Mouse (Mus musculus): ENCODE results near the gene Cd59b.

Gene Cd59b

DNA sequence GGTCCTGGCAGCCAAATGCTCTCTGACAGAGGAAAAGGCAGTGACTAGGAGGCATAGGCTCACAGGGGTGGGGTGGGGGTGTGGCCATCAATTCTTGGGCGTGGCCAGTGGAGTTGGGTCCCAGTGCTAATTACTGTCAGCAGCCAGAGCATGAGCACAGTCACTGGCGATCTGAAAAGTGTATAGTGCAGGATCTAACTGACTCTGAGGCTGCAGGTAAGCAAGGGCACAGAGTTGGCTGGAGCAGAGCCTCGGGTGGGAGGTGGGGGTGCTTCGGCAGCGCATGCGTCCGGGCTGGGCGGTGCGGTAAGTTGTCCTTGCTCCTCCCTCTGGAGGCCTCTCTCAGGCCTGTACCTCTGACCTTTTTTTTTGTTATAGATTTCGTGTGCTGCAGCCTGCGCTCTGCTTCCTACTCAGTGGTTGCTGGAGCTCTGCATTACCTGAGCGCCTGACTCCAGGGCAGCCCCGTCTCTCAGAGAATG, at the start of gene Cd59b:
TSS of gene Cd59b (plus strand) at position 146 of the 482 bp plus-strand sequence.
- peak; percentile 9 for DNase-seq (ENCODE audit: low spot score)

DNA sequence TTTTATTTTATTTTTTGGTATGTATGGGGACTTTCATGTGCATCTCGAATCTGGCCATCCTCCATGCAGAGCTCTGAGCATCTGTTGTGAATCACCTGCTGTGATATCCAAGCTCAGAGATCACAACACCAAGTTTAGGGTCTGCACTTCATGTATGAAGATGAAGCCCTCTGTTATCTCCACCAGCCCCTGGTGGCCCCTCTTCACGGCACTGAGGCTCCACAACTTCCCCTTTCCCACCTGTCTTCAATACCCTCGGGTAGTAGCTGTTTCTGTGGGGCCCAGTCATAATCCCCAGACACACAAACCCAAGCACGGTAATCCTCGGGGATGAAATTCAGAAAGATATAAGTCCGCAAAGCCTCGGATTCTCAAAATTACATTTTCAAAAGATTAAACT, 46.6 kb upstream of the Cd59b start:
- no peak for DNase-seq (ENCODE audit: low spot score)

DNA sequence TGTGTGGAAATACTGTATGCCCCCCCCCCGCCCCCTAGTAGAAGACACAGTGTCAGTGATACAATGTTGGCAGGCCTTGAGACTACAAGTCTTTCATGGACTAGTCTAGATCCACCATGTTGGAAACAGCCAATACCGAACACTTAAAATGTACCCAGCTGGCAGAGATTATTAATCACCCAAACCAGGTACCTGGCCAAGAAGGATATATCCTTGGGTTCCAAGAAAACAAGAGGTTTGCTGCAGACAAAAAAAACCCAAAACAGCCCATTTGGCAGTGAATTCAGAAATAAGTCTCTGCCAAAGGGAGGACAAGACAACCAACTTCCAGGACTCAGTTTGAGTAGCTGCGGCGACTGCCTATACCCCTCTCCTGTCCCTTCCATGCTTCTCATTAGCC, 45.0 kb upstream of the Cd59b start:
- DNase-seq (ENCODE audit: low spot score): no peak

DNA sequence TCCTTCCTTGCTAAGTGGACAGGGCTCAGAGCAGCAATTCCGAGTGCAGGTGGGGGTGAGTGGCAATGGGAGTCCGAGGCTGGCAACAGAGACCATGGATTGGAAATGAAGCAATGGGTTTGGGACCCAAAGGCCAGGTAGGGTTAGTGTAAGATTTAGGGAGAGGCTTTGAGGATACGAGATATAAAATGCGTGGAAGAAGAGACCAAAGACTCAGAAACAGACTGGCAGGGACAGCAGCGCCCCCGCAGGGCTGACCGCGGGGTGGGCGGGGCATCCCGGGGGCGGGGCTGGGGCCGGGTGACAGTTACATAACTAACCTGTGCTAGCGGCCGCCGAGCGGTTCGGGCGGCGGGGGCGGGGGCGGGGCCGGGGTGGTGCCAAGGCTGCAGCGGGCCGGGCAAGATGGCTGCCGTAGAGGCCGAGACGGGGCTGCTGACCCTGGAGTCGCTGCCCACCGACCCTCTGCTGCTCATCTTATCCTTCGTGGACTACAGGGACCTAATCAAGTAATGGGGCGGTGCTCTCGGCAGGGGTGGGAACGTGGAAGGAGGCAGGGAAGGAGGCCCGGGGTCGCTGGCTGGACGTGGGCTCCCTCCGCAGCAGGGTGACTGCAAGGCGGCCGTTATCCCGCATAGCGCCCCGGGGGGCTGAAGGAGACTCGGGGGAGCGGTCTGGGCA, 42.1 kb upstream of the Cd59b start, which contains the start of gene Fbxo3:
TSS of gene Fbxo3 (plus strand) at position 264 of the 681 bp plus-strand sequence.
- DNase-seq (ENCODE audit: low spot score): peak; percentile 67

DNA sequence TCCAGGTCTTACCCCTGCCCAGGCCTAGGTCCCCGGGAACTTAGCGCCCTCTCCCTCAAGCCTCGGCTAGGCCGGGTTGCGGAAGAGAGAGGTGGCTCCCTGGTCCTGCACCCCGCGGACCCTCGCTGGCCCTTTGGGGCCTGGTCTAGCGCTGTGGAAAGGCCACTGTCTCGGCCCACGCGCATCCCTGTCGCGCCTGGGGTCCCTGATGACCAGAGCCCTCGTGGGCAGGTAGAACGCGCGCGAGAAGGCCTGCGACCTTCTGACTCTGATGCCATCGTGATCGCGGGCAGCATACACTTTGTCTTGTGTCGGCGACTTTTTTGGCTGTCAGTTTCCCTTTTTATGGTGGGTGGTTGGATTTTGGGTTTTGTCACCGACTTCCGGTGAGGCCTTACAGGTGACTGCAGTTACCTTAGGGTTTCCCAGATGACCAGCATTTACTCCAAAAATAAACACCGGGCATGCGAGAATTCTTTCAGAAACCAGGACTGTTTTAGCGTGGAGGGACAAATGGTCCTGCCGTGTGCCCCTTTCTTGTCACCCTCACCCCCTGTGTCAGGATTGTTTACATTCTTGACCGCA, 41.4 kb upstream of the Cd59b start, which contains the start of gene 4931422A03Rik:
TSS of gene 4931422A03Rik (minus strand) at position 223 of the 585 bp plus-strand sequence.
- no peak for DNase-seq (ENCODE audit: low spot score)

DNA sequence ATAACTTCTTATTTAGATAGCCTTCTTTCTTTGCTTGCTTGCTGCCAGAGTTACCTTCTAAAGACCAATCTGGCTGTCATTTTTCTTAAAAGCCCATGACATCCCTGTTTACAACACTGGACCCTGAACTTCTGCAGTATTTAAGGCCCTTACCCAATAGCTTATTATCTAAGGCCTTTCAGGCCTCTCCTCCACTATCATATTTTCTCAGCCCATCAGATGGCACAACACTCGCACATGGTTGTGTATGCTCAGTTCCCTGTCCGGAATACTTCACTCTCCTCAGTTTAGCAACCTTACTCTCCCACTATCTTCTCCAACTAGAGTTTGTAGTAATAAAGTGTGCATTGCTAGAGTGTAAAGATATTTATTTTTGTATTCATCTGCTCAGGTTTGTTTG, 40.6 kb upstream of the Cd59b start:
- DNase-seq (ENCODE audit: low spot score): no peak

DNA sequence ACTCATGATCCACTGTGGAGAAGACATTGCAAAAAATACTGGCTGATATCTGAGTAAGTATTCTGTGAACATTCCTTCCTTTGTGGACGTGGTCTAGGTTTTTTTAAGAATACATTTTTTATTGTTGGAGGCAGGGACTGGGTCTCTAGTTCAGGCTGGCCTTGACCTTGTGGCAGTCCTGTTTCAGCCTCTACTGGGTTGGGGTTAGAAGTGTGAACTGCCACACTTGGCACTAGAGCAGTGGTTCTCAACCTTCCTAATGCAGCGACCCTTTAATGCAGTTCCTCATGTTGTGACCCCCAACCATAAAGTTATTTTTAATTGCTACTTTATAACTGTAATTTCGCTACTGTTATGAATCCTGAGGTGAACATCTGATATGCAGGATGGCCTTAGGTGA, 39.3 kb upstream of the Cd59b start:
- no peak for DNase-seq (ENCODE audit: low spot score)

DNA sequence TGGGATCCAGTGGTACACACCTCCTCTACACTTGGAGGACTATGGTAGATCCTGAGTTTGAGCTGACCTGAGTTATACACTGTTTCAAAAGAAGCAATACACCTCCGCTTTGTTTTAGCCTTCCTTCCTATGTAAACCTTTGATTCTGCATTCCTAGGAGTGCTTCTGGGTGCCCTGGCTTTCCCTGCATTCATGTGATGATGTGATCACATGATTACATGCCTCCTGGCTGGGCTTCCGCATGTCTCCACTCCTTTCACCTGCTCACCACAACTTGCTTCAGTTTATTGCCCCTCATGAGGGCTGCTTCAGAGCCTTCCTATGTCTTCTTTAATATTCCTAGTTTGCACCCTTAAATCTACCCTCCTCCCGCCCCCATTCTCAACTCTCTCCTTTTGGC, 37.6 kb upstream of the Cd59b start:
- no peak for DNase-seq (ENCODE audit: low spot score)

DNA sequence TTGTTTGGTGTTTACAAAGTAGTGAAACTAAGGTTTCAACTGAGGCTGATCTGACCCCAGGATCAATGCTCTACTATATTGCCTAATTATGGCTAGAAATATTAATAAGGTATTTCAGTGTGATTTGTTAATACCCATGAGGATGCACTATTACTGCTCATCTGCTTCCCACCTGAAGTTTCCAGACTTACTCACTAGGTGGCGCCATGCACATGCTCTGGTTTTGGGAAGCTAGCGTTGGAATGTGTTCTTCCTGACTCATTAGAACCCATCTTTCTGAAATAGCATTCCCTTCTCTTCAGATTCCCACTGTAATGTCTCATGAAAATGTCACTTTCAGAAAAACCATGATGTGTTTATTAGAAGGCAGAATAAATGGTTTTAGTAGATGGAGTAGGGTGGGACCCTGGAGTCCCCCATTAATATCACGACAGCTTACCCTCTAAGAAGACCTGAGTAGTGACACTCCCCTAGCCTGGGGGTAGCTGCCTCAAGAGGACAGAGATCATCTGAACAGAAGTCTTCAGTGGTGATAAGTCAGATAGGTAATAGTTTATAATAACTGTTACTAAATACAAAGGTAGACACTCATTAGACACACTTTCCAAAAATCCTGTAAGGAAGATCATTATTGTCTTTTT, 34.7 kb upstream of the Cd59b start:
- peak; percentile 6 for DNase-seq (ENCODE audit: low spot score)

DNA sequence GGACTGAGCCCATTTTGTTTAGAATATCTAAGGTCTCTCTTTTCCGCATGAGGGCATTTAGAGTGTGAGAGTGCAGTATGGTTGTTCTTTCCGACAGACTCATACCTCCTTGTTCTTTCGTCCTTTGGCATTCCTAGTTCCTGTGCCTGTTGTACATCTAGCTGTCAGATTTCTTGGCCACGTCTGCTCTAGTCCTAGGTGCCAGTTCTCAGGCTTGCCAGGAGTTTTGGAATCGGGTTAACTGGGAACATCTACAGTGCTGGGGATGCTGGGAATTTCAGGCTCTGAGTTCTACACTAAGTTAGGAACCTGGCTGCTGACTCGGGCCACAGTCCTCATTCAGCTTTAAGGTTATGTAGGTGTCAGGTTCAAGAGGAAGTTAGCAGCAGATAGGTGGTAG, 34.1 kb upstream of the Cd59b start:
- DNase-seq (ENCODE audit: low spot score): no peak

DNA sequence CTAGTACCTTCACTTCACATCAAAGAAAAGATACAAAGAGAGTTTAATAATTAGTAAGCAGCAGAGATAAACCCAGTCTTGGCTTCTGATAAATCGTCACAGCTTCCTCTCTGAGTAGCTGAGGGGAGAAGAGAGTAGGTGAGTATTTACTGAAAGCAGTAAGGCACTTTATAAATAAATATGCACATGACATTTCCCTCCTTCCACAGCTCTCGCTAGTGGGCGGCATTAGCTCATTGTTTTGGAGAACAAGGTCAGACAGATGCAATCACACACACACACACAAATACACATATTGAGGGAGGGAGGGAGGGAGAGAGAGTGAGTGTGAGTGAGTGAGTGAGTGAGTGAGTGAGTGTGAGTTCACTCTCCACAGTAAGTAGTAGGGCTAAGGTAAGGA, 33.3 kb upstream of the Cd59b start:
- no peak for DNase-seq (ENCODE audit: low spot score)

DNA sequence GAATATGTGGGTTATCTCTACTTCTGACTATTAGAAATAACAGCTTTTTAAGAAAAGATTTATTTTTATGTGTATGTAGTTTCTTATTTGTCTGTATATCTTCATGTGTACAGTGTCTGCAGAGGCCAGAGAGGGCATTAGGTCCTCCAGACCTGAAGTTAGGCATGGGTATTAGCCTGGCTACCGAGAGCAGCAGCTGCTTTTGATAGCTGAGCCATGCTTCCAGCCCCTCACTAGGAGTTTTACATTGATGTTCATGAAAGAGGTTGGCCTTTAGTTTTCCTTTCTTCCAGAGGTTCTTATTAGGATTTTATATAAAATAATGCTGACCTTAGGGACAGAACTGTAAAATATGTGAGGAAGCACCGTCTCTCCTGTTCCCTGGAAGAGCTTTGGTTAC, 31.4 kb upstream of the Cd59b start:
- DNase-seq (ENCODE audit: low spot score): no peak

DNA sequence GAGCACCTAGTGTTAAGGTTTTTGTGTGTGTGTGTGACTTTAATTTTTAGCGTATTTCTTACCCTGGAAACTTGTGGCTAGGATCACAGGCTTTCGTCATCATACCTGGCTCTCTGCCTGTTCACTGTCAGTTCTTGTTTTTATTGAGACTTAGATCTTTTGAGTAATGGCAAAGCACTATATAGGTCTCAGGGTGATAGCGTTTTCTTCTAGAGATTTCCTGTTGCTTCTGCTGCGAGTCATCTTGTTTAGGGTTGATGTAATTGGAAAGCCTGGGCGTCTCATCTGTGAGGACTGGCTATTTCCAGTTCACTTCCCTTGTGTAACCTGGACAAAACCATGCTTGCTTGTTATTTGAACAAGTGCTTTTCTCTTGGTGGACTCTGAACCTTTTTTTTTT, 28.0 kb upstream of the Cd59b start:
- no peak for DNase-seq (ENCODE audit: low spot score)

DNA sequence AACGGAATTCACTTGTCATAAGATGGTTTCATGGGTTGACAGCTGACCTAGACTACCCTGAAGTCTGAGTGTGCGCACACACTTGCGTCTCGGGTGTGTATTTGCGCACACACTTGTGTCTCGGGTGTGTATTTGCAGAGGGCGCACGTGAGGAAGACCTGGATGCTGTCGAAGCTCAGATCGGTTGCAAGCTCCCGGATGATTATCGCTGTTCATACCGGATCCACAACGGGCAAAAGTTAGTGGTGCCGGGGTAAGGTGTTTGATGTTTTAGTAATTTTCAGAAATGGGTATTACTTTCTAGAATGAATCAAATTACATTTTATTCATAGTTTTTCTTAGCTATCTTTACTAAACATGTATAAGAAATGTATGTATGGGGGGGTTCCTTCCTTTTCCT, 26.9 kb upstream of the Cd59b start:
- DNase-seq (ENCODE audit: low spot score): no peak

DNA sequence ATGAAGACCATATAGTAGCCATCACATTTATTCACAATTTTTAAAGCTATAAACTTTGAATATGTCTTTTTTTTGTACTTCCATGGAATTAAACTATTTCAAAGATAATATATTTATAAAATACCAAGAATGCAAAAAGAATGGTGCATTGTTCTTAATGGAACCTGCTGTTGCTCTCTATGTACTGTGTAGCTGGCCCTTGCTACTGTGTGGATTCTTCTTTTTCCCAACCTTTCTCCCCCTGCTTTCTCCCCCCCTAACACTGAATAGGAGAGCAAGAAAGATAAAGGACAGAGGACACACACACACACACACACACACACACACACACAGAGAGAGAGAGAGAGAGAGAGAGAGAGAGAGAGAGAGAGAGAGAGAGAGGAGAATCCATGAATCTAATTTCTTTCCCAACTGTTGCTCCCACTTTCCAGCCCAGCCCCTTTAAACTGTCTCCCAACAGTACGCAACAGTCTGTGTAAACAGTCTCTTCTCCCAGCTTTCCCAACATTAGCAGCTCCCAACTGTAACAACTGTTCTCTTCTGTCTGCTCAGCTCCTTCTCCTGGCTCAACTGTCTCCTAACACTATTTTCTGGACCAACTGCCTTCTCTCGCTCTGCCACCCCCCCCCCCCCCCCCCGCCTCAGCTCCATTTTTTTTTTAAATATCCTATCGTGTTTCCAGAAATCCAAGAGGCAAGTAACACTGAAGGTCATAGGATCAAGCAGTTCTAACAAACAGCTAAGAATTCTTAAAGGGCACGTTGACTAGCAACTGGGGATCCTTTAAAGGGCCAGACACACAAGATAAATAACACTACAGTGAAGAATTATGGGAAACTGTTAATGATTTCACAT, 25.8 kb upstream of the Cd59b start:
- DNase-seq (ENCODE audit: low spot score): no peak

DNA sequence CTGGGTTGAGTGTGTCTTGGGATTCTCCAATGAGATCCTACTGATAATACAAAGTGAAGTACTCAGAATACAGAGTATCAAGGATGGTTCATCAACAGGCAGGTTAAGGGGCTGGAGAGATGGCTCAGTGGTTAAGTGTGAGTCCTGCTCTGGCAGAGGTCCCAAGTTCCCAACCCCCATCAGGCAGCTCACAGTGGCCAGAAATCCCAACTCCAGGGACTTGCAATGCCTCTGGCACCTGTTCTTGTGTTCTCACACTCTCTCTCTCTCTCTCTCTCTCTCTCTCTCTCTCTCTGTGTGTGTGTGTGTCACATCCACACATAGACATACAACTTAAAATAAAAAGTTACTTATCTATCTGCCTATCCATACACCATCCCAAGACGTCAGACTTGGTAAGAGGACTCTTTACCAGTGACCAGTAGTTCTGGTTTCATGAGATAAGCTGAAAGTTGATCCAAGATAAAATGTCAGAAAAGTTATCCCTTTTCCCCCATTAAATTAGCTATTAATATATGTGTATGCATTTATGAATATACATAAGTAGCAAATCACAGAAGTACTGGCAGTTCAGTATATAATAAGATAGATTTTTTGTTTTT, 25.1 kb upstream of the Cd59b start:
- DNase-seq (ENCODE audit: low spot score): no peak

DNA sequence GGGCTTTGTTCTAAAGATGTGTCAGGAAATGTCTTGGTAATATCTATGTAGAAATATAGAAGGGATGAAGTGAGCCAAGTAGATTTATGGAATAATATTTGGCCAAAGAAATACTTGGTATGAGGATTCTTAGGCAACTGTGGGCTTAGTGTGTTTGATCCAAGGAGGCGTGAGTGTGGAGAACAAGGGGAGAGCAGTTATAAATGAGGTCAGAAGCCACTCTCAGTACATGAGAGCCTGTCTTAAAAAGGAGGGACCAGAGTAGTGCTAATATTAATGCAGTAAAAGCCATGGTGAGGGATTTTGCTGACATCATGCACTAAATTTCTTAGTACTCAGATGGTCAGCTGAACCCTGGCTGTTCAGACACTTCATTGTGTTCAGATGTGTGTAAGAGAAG, 11.3 kb upstream of the Cd59b start:
- no peak for DNase-seq (ENCODE audit: low spot score)

DNA sequence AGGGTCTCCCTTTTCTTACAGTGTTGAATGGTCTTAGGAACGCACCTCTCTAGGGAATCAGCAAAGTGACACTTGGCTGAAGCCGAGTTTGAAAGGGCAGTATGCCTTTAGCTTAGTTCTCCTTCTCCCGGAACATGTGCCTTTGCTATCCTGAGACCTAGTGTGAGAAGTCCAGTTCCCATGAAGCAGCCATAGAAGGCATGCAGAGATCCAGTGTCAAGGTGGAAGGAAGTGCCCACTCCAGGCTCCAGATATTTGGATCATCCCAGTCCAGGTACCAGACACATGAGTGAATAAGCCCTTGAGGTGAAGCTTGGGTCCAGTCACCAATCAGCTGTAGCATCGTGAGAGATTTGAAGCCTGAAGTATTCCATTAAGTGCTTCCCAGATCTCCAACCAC, 10.7 kb upstream of the Cd59b start:
- DNase-seq (ENCODE audit: low spot score): no peak

DNA sequence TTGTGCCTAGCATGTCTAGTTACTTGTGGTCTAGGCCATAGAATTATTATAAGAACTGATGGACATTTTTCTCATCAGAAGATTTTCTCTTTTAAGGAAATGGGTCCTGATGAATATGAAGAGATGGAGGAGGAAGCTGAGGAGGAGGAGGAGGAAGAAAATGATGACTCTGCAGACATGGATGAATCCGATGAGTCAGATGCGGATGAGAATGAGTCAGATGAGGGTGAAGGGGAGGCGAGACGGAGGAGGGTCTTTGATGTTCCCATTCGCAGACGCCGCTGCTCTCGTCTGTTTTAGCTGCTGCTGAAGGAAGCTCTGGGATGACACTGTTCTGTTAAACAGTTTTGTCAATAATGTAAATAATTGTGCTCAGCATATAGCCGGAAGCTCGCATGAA, 9.9 kb upstream of the Cd59b start:
- no peak for DNase-seq (ENCODE audit: low spot score)

DNA sequence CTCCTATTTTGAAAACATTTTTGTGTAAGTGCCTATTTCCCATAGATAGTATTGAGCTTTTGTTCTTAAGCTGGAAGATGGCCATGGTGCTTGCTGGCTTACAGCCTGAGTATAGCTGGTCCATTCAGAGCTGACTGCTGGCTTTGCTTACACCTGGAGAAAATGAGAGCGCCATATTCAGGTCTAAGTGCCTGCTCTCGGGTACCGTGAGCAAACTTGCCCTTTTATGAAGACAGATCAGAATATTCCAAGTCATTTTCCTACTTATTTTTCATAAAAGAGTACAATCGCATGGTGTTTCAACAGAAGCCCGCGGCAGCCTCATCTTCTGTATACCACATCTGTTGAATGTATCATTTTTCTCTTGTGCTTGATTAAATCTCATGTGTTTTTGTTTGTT, 8.7 kb upstream of the Cd59b start:
- no peak for DNase-seq (ENCODE audit: low spot score)

DNA sequence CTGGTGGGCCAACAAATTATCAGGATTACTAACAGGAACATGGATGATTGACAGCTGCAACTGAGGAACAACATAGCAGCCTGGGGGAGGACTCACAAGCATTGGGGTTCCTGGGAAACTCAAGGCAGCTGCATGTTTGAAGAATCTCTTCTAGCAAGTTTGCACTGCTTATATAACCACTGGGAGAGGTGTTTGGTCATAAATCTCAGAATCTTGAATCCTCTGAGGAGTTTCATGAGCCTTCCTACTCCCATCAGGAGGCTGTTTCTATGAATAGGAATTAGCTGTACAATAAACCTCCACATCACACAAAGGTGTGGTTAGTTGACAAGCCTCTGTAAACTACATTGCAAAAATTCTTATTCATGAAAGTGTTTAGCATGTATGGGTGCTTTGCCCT, 7.0 kb upstream of the Cd59b start:
- DNase-seq (ENCODE audit: low spot score): no peak

DNA sequence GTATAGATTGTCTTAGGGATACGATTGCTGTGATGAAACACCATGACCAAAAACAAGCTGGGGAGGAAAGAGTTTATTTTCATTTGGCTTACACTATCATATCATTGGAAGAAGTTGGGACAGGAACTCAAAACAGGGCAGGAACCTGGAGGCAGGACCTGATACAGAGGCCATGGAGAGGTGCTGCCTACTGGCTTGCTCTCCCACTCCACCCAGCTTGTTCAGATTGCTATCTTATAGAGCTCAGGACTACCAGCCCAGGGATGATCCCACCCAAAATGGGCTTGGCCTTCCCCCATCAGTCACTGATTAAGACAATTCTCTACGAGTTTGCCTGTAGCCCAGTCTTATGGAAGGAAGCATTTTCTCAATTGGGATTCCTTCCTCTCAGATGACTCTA, 5.5 kb upstream of the Cd59b start:
- no peak for DNase-seq (ENCODE audit: low spot score)
